Mouse (Mus musculus) CH12.LX (cell line): ENCODE measurements around the gene Ddx43.

Experiments
- CTCF ChIP-seq, 2 experiments: IDR thresholded peaks in 1 of 2; conservative IDR thresholded peaks in 1 of 2; 2 replicates each; pipeline ENCODE4 v1.5.1; 2011 to 2012; ENCODE audit warnings: low read depth in 2 of 2, low read length in 2 of 2, improper control_type of control experiment in 1 of 2, inconsistent platforms in 1 of 2, mild to moderate bottlenecking in 1 of 2, moderate library complexity in 1 of 2
- MAX ChIP-seq: IDR thresholded peaks from 2 replicates; pipeline ENCODE4 v1.6.1; 2011; ENCODE audit warnings: low read length, improper control_type of control experiment
- POLR2A ChIP-seq: IDR thresholded peaks from 2 replicates; pipeline ENCODE4 v1.6.1; 2011; ENCODE audit warnings: low read depth, mild to moderate bottlenecking, improper control_type of control experiment, low read length
- USF1 ChIP-seq: IDR thresholded peaks from 2 replicates; pipeline ENCODE4 v1.6.1; 2014; ENCODE audit warnings: low read depth, mild to moderate bottlenecking, inconsistent platforms, low read length, improper control_type of control experiment

GRCm38 (mm10) chr9:78359750-78360483, 35.7 kb upstream of the Ddx43 start:
- TF ChIP-seq CTCF (conservative IDR thresholded peaks at IDR 0.05 in 1 of 2, IDR thresholded peaks at IDR 0.05 in 1 of 2; ENCODE audit: low read depth in 2 of 2, low read length in 2 of 2), result no peak
- no peak for TF ChIP-seq MAX
- no peak for TF ChIP-seq USF1
- TF ChIP-seq POLR2A, result no peak
